Mouse (Mus musculus) liver, adult (tissue): Measurements from ENCODE around the gene Gpr161.

Experiments
- GATA4 ChIP-seq: IDR thresholded peaks from 2 replicates; pipeline ENCODE4 v1.6.1; 2014; ENCODE audit warnings: mild to moderate bottlenecking, low read length; ENCODE audit not compliant: insufficient replicate concordance

Gene Gpr161

GRCm38 (mm10) chr1:165356347-165356746, 60.8 kb downstream of the Gpr161 start:
- no peak for TF ChIP-seq GATA4

- TF ChIP-seq GATA4: no peak
These were observed 67.7 kb downstream of the Gpr161 start for GRCm38 (mm10) chr1:165363271-165363670.

GRCm38 (mm10) chr1:165365057-165365456, 69.5 kb downstream of the Gpr161 start:
- TF ChIP-seq GATA4: no peak

GRCm38 (mm10) chr1:165370990-165371389, 75.4 kb downstream of the Gpr161 start:
- TF ChIP-seq GATA4: no peak

- no peak for TF ChIP-seq GATA4
These were observed 78.2 kb downstream of the Gpr161 start for GRCm38 (mm10) chr1:165373839-165374238.
